Mouse (Mus musculus) MEL (cell line): ENCODE results near the gene Slc17a5.

Experiments
- BHLHE40 ChIP-seq: IDR thresholded peaks from 2 replicates; pipeline ENCODE4 v1.6.1; 2012; ENCODE audit warnings: low read depth, mild to moderate bottlenecking, inconsistent platforms, low read length, improper control_type of control experiment, borderline replicate concordance
- CTCF ChIP-seq, 3 experiments: IDR thresholded peaks in 2 of 3; conservative IDR thresholded peaks in 1 of 3; 2 replicates each; pipeline ENCODE4 v1.5.1; 2011 to 2012; ENCODE audit warnings: low read length in 3 of 3, low read depth in 2 of 3, mild to moderate bottlenecking in 2 of 3, improper control_type of control experiment in 1 of 3, inconsistent platforms in 1 of 3, mixed read lengths in 1 of 3, moderate library complexity in 1 of 3; ENCODE audit not compliant: control insufficient read depth in 1 of 3, insufficient read depth in 1 of 3, poor library complexity in 1 of 3, severe bottlenecking in 1 of 3
- GATA1 ChIP-seq: IDR thresholded peaks from 2 replicates; pipeline ENCODE4 v1.6.1; 2011; ENCODE audit warnings: low read depth, low read length, improper control_type of control experiment
- MAX ChIP-seq: IDR thresholded peaks from 2 replicates; pipeline ENCODE4 v1.6.1; 2011; ENCODE audit warnings: low read length, improper control_type of control experiment
- MAZ ChIP-seq: IDR thresholded peaks from 2 replicates; pipeline ENCODE4 v1.6.1; 2012; ENCODE audit warnings: low read depth, mild to moderate bottlenecking, inconsistent platforms, low read length, improper control_type of control experiment
- MEF2A ChIP-seq: IDR thresholded peaks from 2 replicates; pipeline ENCODE4 v1.6.1; 2014; ENCODE audit warnings: low read depth, mild to moderate bottlenecking, inconsistent platforms, low read length, improper control_type of control experiment; ENCODE audit not compliant: poor library complexity, insufficient replicate concordance, severe bottlenecking; ENCODE audit errors: extremely low read depth
- MXI1 ChIP-seq: IDR thresholded peaks from 2 replicates; pipeline ENCODE4 v1.6.1; 2011; ENCODE audit warnings: mild to moderate bottlenecking, low read depth, low read length, improper control_type of control experiment
- POLR2A ChIP-seq, 2 experiments: IDR thresholded peaks; 2 replicates each; pipeline ENCODE4 v1.6.1; 2011 to 2012; ENCODE audit warnings: low read length in 2 of 2, mild to moderate bottlenecking in 2 of 2, control low read depth in 1 of 2, improper control_type of control experiment in 1 of 2, low read depth in 1 of 2, moderate library complexity in 1 of 2; ENCODE audit not compliant: control insufficient read depth in 1 of 2, insufficient read depth in 1 of 2, poor library complexity in 1 of 2
- USF1 ChIP-seq: IDR thresholded peaks from 2 replicates; pipeline ENCODE4 v1.6.1; 2014; ENCODE audit warnings: low read depth, mild to moderate bottlenecking, inconsistent platforms, low read length, improper control_type of control experiment, moderate library complexity
- ZMIZ1 ChIP-seq: IDR thresholded peaks from 2 replicates; pipeline ENCODE4 v1.6.1; 2012; ENCODE audit warnings: low read depth, mild to moderate bottlenecking, inconsistent platforms, low read length, improper control_type of control experiment, moderate library complexity
- ZNF384 ChIP-seq: IDR thresholded peaks from 2 replicates; pipeline ENCODE4 v1.6.1; 2012; ENCODE audit warnings: low read depth, mild to moderate bottlenecking, inconsistent platforms, low read length, improper control_type of control experiment

- TF ChIP-seq MAZ = no peak
- no peak for TF ChIP-seq CTCF (IDR thresholded peaks at IDR 0.05 in 2 of 3, conservative IDR thresholded peaks at IDR 0.05 in 1 of 3; ENCODE audit: control insufficient read depth in 1 of 3, insufficient read depth in 1 of 3, low read depth in 2 of 3, low read length in 3 of 3, poor library complexity in 1 of 3, severe bottlenecking in 1 of 3)
- no peak for TF ChIP-seq MXI1
- TF ChIP-seq USF1 = no peak
- TF ChIP-seq MAX = no peak
- TF ChIP-seq MEF2A = no peak
- no peak for TF ChIP-seq ZNF384
- TF ChIP-seq BHLHE40 = no peak
- no peak for TF ChIP-seq ZMIZ1
- no peak for TF ChIP-seq POLR2A (IDR thresholded peaks at IDR 0.05; ENCODE audit: control insufficient read depth in 1 of 2, insufficient read depth in 1 of 2, low read depth in 1 of 2, low read length in 2 of 2, poor library complexity in 1 of 2)
- TF ChIP-seq GATA1 = peak; percentile 58; the same call in 1 of the 2 replicates
Measured at GRCm38 (mm10) chr9:78506002-78506721, 81.7 kb downstream of the Slc17a5 start.
